Mouse (Mus musculus): Measurements from ENCODE around the gene Slc16a5.
A peak's percentile ranks its signal among the peaks of the same experiment; 100 is the strongest.

Slc16a5 gene

GRCm38 (mm10) chr11:115462243-115462891, at the start of gene Slc16a5:
TSS of gene Slc16a5 (plus strand) at chr11:115462474.
- DNase-seq: no peak

- DNase-seq: peak; percentile 94 to 96
Observed at GRCm38 (mm10) chr11:115419531-115420237, 42.6 kb upstream of the Slc16a5 start, which contains the start of the genes Atp5h and Kctd2. TSS of gene Atp5h (minus strand) at chr11:115419962. TSS of gene Kctd2 (plus strand) at chr11:115420128.

GRCm38 (mm10) chr11:115420336-115421190, 41.7 kb upstream of the Slc16a5 start:
- peak; percentile 62 to 68 for DNase-seq

GRCm38 (mm10) chr11:115421328-115421727, 40.9 kb upstream of the Slc16a5 start:
- no peak for DNase-seq

GRCm38 (mm10) chr11:115421972-115422371, 40.3 kb upstream of the Slc16a5 start:
- DNase-seq: no peak

- DNase-seq: no peak
Observed at GRCm38 (mm10) chr11:115423091-115423490, 39.2 kb upstream of the Slc16a5 start.

- DNase-seq: no peak
Observed at GRCm38 (mm10) chr11:115424666-115425065, 37.6 kb upstream of the Slc16a5 start.

GRCm38 (mm10) chr11:115425671-115426070, 36.6 kb upstream of the Slc16a5 start:
- no peak for DNase-seq

GRCm38 (mm10) chr11:115427482-115428331, 34.6 kb upstream of the Slc16a5 start:
- DNase-seq: peak; percentile 76 to 77

- peak in 1 of 2 experiments; percentile 44 for DNase-seq
Observed at GRCm38 (mm10) chr11:115429307-115429706, 33.0 kb upstream of the Slc16a5 start.

GRCm38 (mm10) chr11:115430561-115430960, 31.7 kb upstream of the Slc16a5 start:
- no peak for DNase-seq

GRCm38 (mm10) chr11:115432814-115433213, 29.5 kb upstream of the Slc16a5 start:
- no peak for DNase-seq

GRCm38 (mm10) chr11:115433342-115433741, 28.9 kb upstream of the Slc16a5 start:
- DNase-seq: no peak

- DNase-seq: peak; percentile 72 to 78
Observed at GRCm38 (mm10) chr11:115435596-115436337, 26.5 kb upstream of the Slc16a5 start.

- no peak for DNase-seq
Observed at GRCm38 (mm10) chr11:115437571-115438122, 24.6 kb upstream of the Slc16a5 start.

- no peak for DNase-seq
Observed at GRCm38 (mm10) chr11:115439326-115439725, 22.9 kb upstream of the Slc16a5 start.

- no peak for DNase-seq
Observed at GRCm38 (mm10) chr11:115439906-115440595, 22.2 kb upstream of the Slc16a5 start, which contains the start of gene Trim80. TSS of gene Trim80 (plus strand) at chr11:115440545.

- no peak for DNase-seq
Observed at GRCm38 (mm10) chr11:115441417-115441816, 20.9 kb upstream of the Slc16a5 start.

- DNase-seq: no peak
Observed at GRCm38 (mm10) chr11:115446906-115447305, 15.4 kb upstream of the Slc16a5 start.

- no peak for DNase-seq
Observed at GRCm38 (mm10) chr11:115447321-115447885, 14.9 kb upstream of the Slc16a5 start.
